Mouse (Mus musculus): Measurements from ENCODE around the gene Tceanc. TPM values are rescaled to one million over a fixed set of nuclear protein-coding genes. Genes with fewer than 3 reads are reported as not detected.
"Not testable (repeated sequence)": the region's sequence is repeated elsewhere in the genome, so short reads cannot be mapped to it uniquely, and the experiment has no call there.

The Tceanc gene
- total RNA-seq, 1 experiment = 4.0 TPM

GRCm38 (mm10) chrX:166516631-166517030 is 1.7 kb downstream of the Tceanc start:
- H3K36me3 ChIP-seq (ENCODE audit: control insufficient read depth, insufficient read depth, low read length, poor library complexity, severe bottlenecking) = no peaks in the 10 kb centered on the region
- H3K4me3 ChIP-seq (ENCODE audit: insufficient read depth in 1 of 2, low read depth in 1 of 2, low read length in 2 of 2, poor library complexity in 1 of 2, severe bottlenecking in 1 of 2) = no peak overlapping the region
- no peak overlapping the region for H3K9ac ChIP-seq (ENCODE audit: insufficient read depth, low read depth, low read length, poor library complexity, severe bottlenecking)
- TF ChIP-seq ZC3H11A (IDR thresholded peaks at IDR 0.05; ENCODE audit: borderline replicate concordance, low read depth, low read length) = no peak
- TF ChIP-seq CHD2 (IDR thresholded peaks at IDR 0.05; ENCODE audit: low read depth, low read length) = no peak
- no peak for TF ChIP-seq MAFK (IDR thresholded peaks at IDR 0.05; ENCODE audit: insufficient read depth, low read depth, low read length)
- TF ChIP-seq ZNF384 (IDR thresholded peaks at IDR 0.05; ENCODE audit: low read depth, low read length) = no peak
- no peak for TF ChIP-seq HCFC1 (IDR thresholded peaks at IDR 0.05; ENCODE audit: borderline replicate concordance, insufficient read depth, low read length)
- no peak for DNase-seq (ENCODE audit: low read depth, low spot score)
- in situ Hi-C loops (cut with MboI; ENCODE audit: low sequenced_read_pairs in 2 of 2, unreplicated experiment in 2 of 2) = no loop called here
- H3K9me3 ChIP-seq (ENCODE audit: control insufficient read depth, insufficient read depth, low read depth, low read length) = no peaks in the 10 kb centered on the region
- H3K27ac ChIP-seq (ENCODE audit: insufficient read depth, low read depth, low read length, poor library complexity, severe bottlenecking) = no peak overlapping the region
- H3K4me1 ChIP-seq (ENCODE audit: control insufficient read depth in 2 of 2, insufficient read depth in 2 of 2, low read length in 2 of 2, poor library complexity in 1 of 2) = peaks cover 0 to 2% of the 10 kb centered on the region in 2 experiments; a peak in 1 of 4 replicates

- Histone ChIP-seq H3K9ac (ENCODE audit: insufficient read depth, low read depth, low read length, poor library complexity, severe bottlenecking) (no peak overlapping the region), H3K4me3 (ENCODE audit: insufficient read depth in 1 of 2, low read depth in 1 of 2, low read length in 2 of 2, poor library complexity in 1 of 2, severe bottlenecking in 1 of 2) (no peak overlapping the region), H3K9me3 (ENCODE audit: control insufficient read depth, insufficient read depth, low read depth, low read length) (no peaks in the 10 kb centered on the region), H3K36me3 (ENCODE audit: control insufficient read depth, insufficient read depth, low read length, poor library complexity, severe bottlenecking) (no peaks in the 10 kb centered on the region), H3K27ac (ENCODE audit: insufficient read depth, low read depth, low read length, poor library complexity, severe bottlenecking) (no peak overlapping the region), H3K4me1 (ENCODE audit: control insufficient read depth in 2 of 2, insufficient read depth in 2 of 2, low read length in 2 of 2, poor library complexity in 1 of 2) (peaks cover 0 to 2% of the 10 kb centered on the region in 2 experiments; a peak in 1 of 4 replicates)
- no peak for TF ChIP-seq CHD2 (IDR thresholded peaks at IDR 0.05; ENCODE audit: low read depth, low read length)
- no peak for TF ChIP-seq ZC3H11A (IDR thresholded peaks at IDR 0.05; ENCODE audit: borderline replicate concordance, low read depth, low read length)
- no peak for TF ChIP-seq MAFK (IDR thresholded peaks at IDR 0.05; ENCODE audit: insufficient read depth, low read depth, low read length)
- TF ChIP-seq ZNF384 (IDR thresholded peaks at IDR 0.05; ENCODE audit: low read depth, low read length) = no peak
- TF ChIP-seq HCFC1 (IDR thresholded peaks at IDR 0.05; ENCODE audit: borderline replicate concordance, insufficient read depth, low read length) = no peak
- in situ Hi-C loops (cut with MboI; ENCODE audit: low sequenced_read_pairs in 2 of 2, unreplicated experiment in 2 of 2) = no loop called here
- DNase-seq (ENCODE audit: low read depth, low spot score) = no peak
These were observed 2.4 kb downstream of the Tceanc start for GRCm38 (mm10) chrX:166515923-166516322.

- H3K4me1 ChIP-seq (ENCODE audit: control insufficient read depth in 2 of 2, insufficient read depth in 2 of 2, low read length in 2 of 2, poor library complexity in 1 of 2); H3K9me3 ChIP-seq (ENCODE audit: control insufficient read depth, insufficient read depth, low read depth, low read length); H3K27ac ChIP-seq (ENCODE audit: insufficient read depth, low read depth, low read length, poor library complexity, severe bottlenecking); H3K36me3 ChIP-seq (ENCODE audit: control insufficient read depth, insufficient read depth, low read length, poor library complexity, severe bottlenecking); DNase-seq (ENCODE audit: low read depth, low spot score); H3K4me3 ChIP-seq (ENCODE audit: insufficient read depth in 1 of 2, low read depth in 1 of 2, low read length in 2 of 2, poor library complexity in 1 of 2, severe bottlenecking in 1 of 2); H3K9ac ChIP-seq (ENCODE audit: insufficient read depth, low read depth, low read length, poor library complexity, severe bottlenecking); in situ Hi-C loops (cut with MboI; ENCODE audit: low sequenced_read_pairs in 2 of 2, unreplicated experiment in 2 of 2): not testable (repeated sequence)
- peak; percentile 56; the same call in 1 of the 2 replicates for TF ChIP-seq CHD2 (IDR thresholded peaks at IDR 0.05; ENCODE audit: low read depth, low read length)
These were observed 4.3 kb downstream of the Tceanc start for GRCm38 (mm10) chrX:166514035-166514434.

- DNase-seq (ENCODE audit: low read depth, low spot score) = no peak
- no peak overlapping the region for H3K27ac ChIP-seq (ENCODE audit: insufficient read depth, low read depth, low read length, poor library complexity, severe bottlenecking)
- no peak overlapping the region for H3K4me3 ChIP-seq (ENCODE audit: insufficient read depth in 1 of 2, low read depth in 1 of 2, low read length in 2 of 2, poor library complexity in 1 of 2, severe bottlenecking in 1 of 2)
- TF ChIP-seq MAFK (IDR thresholded peaks at IDR 0.05; ENCODE audit: insufficient read depth, low read depth, low read length) (no peak), HCFC1 (IDR thresholded peaks at IDR 0.05; ENCODE audit: borderline replicate concordance, insufficient read depth, low read length) (no peak), CHD2 (IDR thresholded peaks at IDR 0.05; ENCODE audit: low read depth, low read length) (no peak), ZC3H11A (IDR thresholded peaks at IDR 0.05; ENCODE audit: borderline replicate concordance, low read depth, low read length) (no peak), ZNF384 (IDR thresholded peaks at IDR 0.05; ENCODE audit: low read depth, low read length) (no peak)
- H3K4me1 ChIP-seq (ENCODE audit: control insufficient read depth in 2 of 2, insufficient read depth in 2 of 2, low read length in 2 of 2, poor library complexity in 1 of 2) = peaks cover 0 to 3% of the 10 kb centered on the region in 2 experiments; a peak in 1 of 4 replicates
- no peaks in the 10 kb centered on the region for H3K36me3 ChIP-seq (ENCODE audit: control insufficient read depth, insufficient read depth, low read length, poor library complexity, severe bottlenecking)
- in situ Hi-C loops (cut with MboI; ENCODE audit: low sequenced_read_pairs in 2 of 2, unreplicated experiment in 2 of 2) = no loop called here
- no peaks in the 10 kb centered on the region for H3K9me3 ChIP-seq (ENCODE audit: control insufficient read depth, insufficient read depth, low read depth, low read length)
- peak overlapping the region; percentile 37; the same call in 1 of the 2 replicates for H3K9ac ChIP-seq (ENCODE audit: insufficient read depth, low read depth, low read length, poor library complexity, severe bottlenecking)
These were observed 6.3 kb downstream of the Tceanc start for GRCm38 (mm10) chrX:166512071-166512470.

GRCm38 (mm10) chrX:166511107-166511506 is 7.3 kb downstream of the Tceanc start:
- TF ChIP-seq ZC3H11A (IDR thresholded peaks at IDR 0.05; ENCODE audit: borderline replicate concordance, low read depth, low read length) (no peak), ZNF384 (IDR thresholded peaks at IDR 0.05; ENCODE audit: low read depth, low read length) (no peak), HCFC1 (IDR thresholded peaks at IDR 0.05; ENCODE audit: borderline replicate concordance, insufficient read depth, low read length) (no peak), CHD2 (IDR thresholded peaks at IDR 0.05; ENCODE audit: low read depth, low read length) (no peak), MAFK (IDR thresholded peaks at IDR 0.05; ENCODE audit: insufficient read depth, low read depth, low read length) (no peak)
- H3K36me3 ChIP-seq (ENCODE audit: control insufficient read depth, insufficient read depth, low read length, poor library complexity, severe bottlenecking) = no peaks in the 10 kb centered on the region
- H3K9me3 ChIP-seq (ENCODE audit: control insufficient read depth, insufficient read depth, low read depth, low read length) = no peaks in the 10 kb centered on the region
- H3K27ac ChIP-seq (ENCODE audit: insufficient read depth, low read depth, low read length, poor library complexity, severe bottlenecking) = no peak overlapping the region
- peaks cover 0 to 3% of the 10 kb centered on the region in 2 experiments; a peak in 1 of 4 replicates for H3K4me1 ChIP-seq (ENCODE audit: control insufficient read depth in 2 of 2, insufficient read depth in 2 of 2, low read length in 2 of 2, poor library complexity in 1 of 2)
- in situ Hi-C loops (cut with MboI; ENCODE audit: low sequenced_read_pairs in 2 of 2, unreplicated experiment in 2 of 2) = no loop called here
- no peak overlapping the region for H3K9ac ChIP-seq (ENCODE audit: insufficient read depth, low read depth, low read length, poor library complexity, severe bottlenecking)
- peak overlapping the region in 1 of 2 experiments; percentile 63; a peak in 1 of 4 replicates for H3K4me3 ChIP-seq (ENCODE audit: insufficient read depth in 1 of 2, low read depth in 1 of 2, low read length in 2 of 2, poor library complexity in 1 of 2, severe bottlenecking in 1 of 2)
- DNase-seq (ENCODE audit: low read depth, low spot score) = no peak

Measured in ES-E14 (cell line).